Mouse (Mus musculus): Measurements from ENCODE around the gene Bcl6. TPM values are rescaled to one million over a fixed set of nuclear protein-coding genes. Genes with fewer than 3 reads are reported as not detected.

Bcl6 gene
- polyA plus RNA-seq, 1 experiment from 2014 or later = 3.4 TPM

Other genes with a start within 250 kb of the Bcl6 start
- gene Sst, start 97.9 kb downstream of the Bcl6 start, polyA plus RNA-seq (2015; fragmentation: Nextera tagmentation; extraction: Ambion mirVana) = 6.2 and 11.1 TPM in 2 replicates
- 4.4 and 5.9 TPM in 2 replicates for gene Rtp2, start 56.5 kb downstream of the Bcl6 start, polyA plus RNA-seq (2015; fragmentation: Nextera tagmentation; extraction: Ambion mirVana)
- not detected in 2 replicates for gene Gm37419, start 370 bp downstream of the Bcl6 start, polyA plus RNA-seq (2015; fragmentation: Nextera tagmentation; extraction: Ambion mirVana)

All from embryonic facial prominence, embryonic 15.5 days (tissue).